Mouse (Mus musculus): ENCODE data around the gene Cldn16.

DNA sequence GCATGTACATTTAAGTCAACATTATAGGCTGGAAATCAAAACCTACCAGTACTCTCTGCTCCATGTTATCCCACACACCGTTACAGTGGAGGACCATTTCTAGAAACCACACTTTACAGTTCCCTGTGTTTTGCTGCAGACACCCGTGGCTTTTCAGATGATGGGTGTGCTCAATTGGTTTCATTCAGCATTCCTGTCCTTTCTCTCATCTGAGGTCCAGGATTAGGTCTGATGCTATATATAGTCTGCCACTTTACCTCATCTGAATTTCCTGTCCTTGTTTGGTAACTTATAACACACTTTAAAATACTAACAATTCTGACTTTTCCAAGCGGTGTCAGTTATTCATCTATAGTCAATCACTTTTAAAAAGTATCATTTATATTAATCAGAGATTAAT lies 37.8 kb downstream of the Cldn16 start:
- TF ChIP-seq CTCF (IDR thresholded peaks at IDR 0.05; ENCODE audit: insufficient read depth, low read length) (no peak), POLR2A (IDR thresholded peaks at IDR 0.05; ENCODE audit: borderline replicate concordance, extremely low read depth, low read depth, low read length) (no peak)

Measured in lung, adult 2 months (tissue).